Mouse (Mus musculus): ENCODE results near the gene Jph4. TPM values are rescaled to one million over a fixed set of nuclear protein-coding genes. Genes with fewer than 3 reads are reported as not detected.

Jph4 gene
- total and polyA plus RNA-seq, 3 experiments = not detected

DNA sequence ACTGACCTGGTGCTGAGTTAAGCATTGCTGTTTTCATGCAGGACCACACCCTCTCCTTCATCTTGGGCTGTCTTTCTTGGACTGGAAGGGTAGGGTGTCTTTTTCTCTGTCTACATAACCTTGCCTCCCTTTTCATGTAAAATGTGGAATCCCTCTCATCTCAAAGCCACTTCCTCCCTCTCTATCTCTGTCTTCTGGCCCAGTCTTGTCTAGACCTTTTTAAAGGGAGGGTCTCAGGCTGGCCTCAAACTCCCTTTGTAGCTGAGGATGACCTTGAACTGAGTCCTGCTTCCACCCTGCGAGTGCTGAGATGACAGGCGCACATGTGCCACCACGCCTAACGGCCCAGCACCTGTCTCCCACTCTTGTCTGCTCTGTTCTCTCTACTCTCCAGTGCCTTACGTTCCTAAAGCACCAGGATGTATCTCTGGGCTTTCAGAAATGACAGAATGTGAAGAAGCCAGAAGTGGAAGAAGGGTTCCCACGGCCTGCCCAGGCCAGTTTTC lies 30.7 kb downstream of the Jph4 start:
- dilution Hi-C loops (cut with MboI; ENCODE audit: extremely low pct_ligation_motif_present, extremely low pct_unique_long_range_greater_than_20kb, low sequenced_read_pairs) (no loop called here), in situ Hi-C loops (cut with MboI; ENCODE audit: low pct_ligation_motif_present, low pct_unique_long_range_greater_than_20kb, low sequenced_read_pairs) (no loop called here)
- Histone ChIP-seq H3K4me1 (ENCODE audit: control insufficient read depth in 1 of 2, insufficient read depth in 2 of 2) (peaks cover 20 to 37% of the 10 kb centered on the region in 2 experiments), H3K27me3 (replicated peaks) (no peaks in the 10 kb centered on the region), H3K36me3 (replicated peaks in 1 of 2; ENCODE audit: control insufficient read depth in 1 of 2, insufficient read depth in 1 of 2, low read length in 1 of 2) (no peaks in the 10 kb centered on the region), H3K4me2 (ENCODE audit: insufficient read depth, low read depth, poor library complexity, severe bottlenecking) (no peak overlapping the region), H3K9me3 (replicated peaks; ENCODE audit: low read length) (no peaks in the 10 kb centered on the region), H3K9ac (ENCODE audit: insufficient read depth, low read depth) (no peak overlapping the region), H3K79me2 (replicated peaks; ENCODE audit: control insufficient read depth, extremely low read depth, insufficient read depth, poor library complexity, severe bottlenecking) (no peaks in the 10 kb centered on the region), H3K4me3 (replicated peaks in 1 of 3; ENCODE audit: low read depth in 2 of 3, low read length in 2 of 3, poor library complexity in 1 of 3) (no peak overlapping the region), H3K27ac (ENCODE audit: insufficient read depth, low read depth) (no peak overlapping the region)
- DNase-seq (ENCODE audit: extremely low read depth) = no peak
- no peak for TF ChIP-seq JUN (IDR thresholded peaks at IDR 0.05; ENCODE audit: insufficient read depth, low read depth, low read length)
- TF ChIP-seq RCOR1 (conservative IDR thresholded peaks at IDR 0.05; ENCODE audit: low read depth, low read length) = no peak
- TF ChIP-seq GABPA (IDR thresholded peaks at IDR 0.05; ENCODE audit: insufficient replicate concordance, low read depth, low read length) = no peak
- TF ChIP-seq RAD21 (IDR thresholded peaks at IDR 0.05; ENCODE audit: low read depth, low read length) = no peak
- TF ChIP-seq NELFE (IDR thresholded peaks at IDR 0.05; ENCODE audit: low read depth, low read length) = no peak
- no peak for TF ChIP-seq MEF2A (IDR thresholded peaks at IDR 0.05; ENCODE audit: borderline replicate concordance, low read depth, low read length)
- no peak for TF ChIP-seq CHD1 (IDR thresholded peaks at IDR 0.05; ENCODE audit: low read depth, low read length)

- H3K27me3 ChIP-seq (replicated peaks) = no peaks in the 10 kb centered on the region
- H3K36me3 ChIP-seq (replicated peaks in 1 of 2; ENCODE audit: control insufficient read depth in 1 of 2, insufficient read depth in 1 of 2, low read length in 1 of 2) = no peaks in the 10 kb centered on the region
- no peak overlapping the region for H3K4me3 ChIP-seq (replicated peaks in 1 of 3; ENCODE audit: low read depth in 2 of 3, low read length in 2 of 3, poor library complexity in 1 of 3)
- H3K27ac ChIP-seq (ENCODE audit: insufficient read depth, low read depth) = no peak overlapping the region
- DNase-seq (ENCODE audit: extremely low read depth) = no peak
- H3K9ac ChIP-seq (ENCODE audit: insufficient read depth, low read depth) = no peak overlapping the region
- TF ChIP-seq CHD2 (IDR thresholded peaks at IDR 0.05; ENCODE audit: low read length) (no peak), ETS1 (conservative IDR thresholded peaks at IDR 0.05; ENCODE audit: low read depth, low read length) (no peak)
- no peaks in the 10 kb centered on the region for H3K79me2 ChIP-seq (replicated peaks; ENCODE audit: control insufficient read depth, extremely low read depth, insufficient read depth, poor library complexity, severe bottlenecking)
- no peak overlapping the region for H3K4me2 ChIP-seq (ENCODE audit: insufficient read depth, low read depth, poor library complexity, severe bottlenecking)
- no peaks in the 10 kb centered on the region for H3K9me3 ChIP-seq (replicated peaks; ENCODE audit: low read length)
- in situ Hi-C loops (cut with MboI; ENCODE audit: low pct_ligation_motif_present, low pct_unique_long_range_greater_than_20kb, low sequenced_read_pairs) (no loop called here), dilution Hi-C loops (cut with MboI; ENCODE audit: extremely low pct_ligation_motif_present, extremely low pct_unique_long_range_greater_than_20kb, low sequenced_read_pairs) (no loop called here)
- peaks cover 18 to 39% of the 10 kb centered on the region in 2 experiments for H3K4me1 ChIP-seq (ENCODE audit: control insufficient read depth in 1 of 2, insufficient read depth in 2 of 2)
Observed at GRCm38 (mm10) chr14:55085324-55086008, 31.3 kb downstream of the Jph4 start.

- Histone ChIP-seq H3K36me3 (replicated peaks in 1 of 2; ENCODE audit: control insufficient read depth in 1 of 2, insufficient read depth in 1 of 2, low read length in 1 of 2) (no peaks in the 10 kb centered on the region), H3K27me3 (replicated peaks) (no peaks in the 10 kb centered on the region), H3K27ac (ENCODE audit: insufficient read depth, low read depth) (no peak overlapping the region), H3K4me1 (ENCODE audit: control insufficient read depth in 1 of 2, insufficient read depth in 2 of 2) (peaks cover 14 to 39% of the 10 kb centered on the region in 2 experiments), H3K4me2 (ENCODE audit: insufficient read depth, low read depth, poor library complexity, severe bottlenecking) (no peak overlapping the region), H3K4me3 (replicated peaks in 1 of 3; ENCODE audit: low read depth in 2 of 3, low read length in 2 of 3, poor library complexity in 1 of 3) (no peak overlapping the region), H3K79me2 (replicated peaks; ENCODE audit: control insufficient read depth, extremely low read depth, insufficient read depth, poor library complexity, severe bottlenecking) (no peaks in the 10 kb centered on the region), H3K9me3 (replicated peaks; ENCODE audit: low read length) (no peaks in the 10 kb centered on the region), H3K9ac (ENCODE audit: insufficient read depth, low read depth) (no peak overlapping the region)
- dilution Hi-C loops (cut with MboI; ENCODE audit: extremely low pct_ligation_motif_present, extremely low pct_unique_long_range_greater_than_20kb, low sequenced_read_pairs) = no loop called here
- in situ Hi-C loops (cut with MboI; ENCODE audit: low pct_ligation_motif_present, low pct_unique_long_range_greater_than_20kb, low sequenced_read_pairs) = no loop called here
- DNase-seq (ENCODE audit: extremely low read depth) = no peak
- no peak for TF ChIP-seq HCFC1 (IDR thresholded peaks at IDR 0.05; ENCODE audit: low read depth, low read length)
- no peak for TF ChIP-seq POLR2AphosphoS2 (IDR thresholded peaks at IDR 0.05; ENCODE audit: low read depth, low read length)
- TF ChIP-seq TBP (conservative IDR thresholded peaks at IDR 0.05; ENCODE audit: low read depth, low read length) = no peak
- TF ChIP-seq E2F4 (IDR thresholded peaks at IDR 0.05; ENCODE audit: insufficient replicate concordance, low read depth, low read length) = no peak
- no peak for TF ChIP-seq EP300 (IDR thresholded peaks at IDR 0.05; ENCODE audit: low read length)
- no peak for TF ChIP-seq USF1 (IDR thresholded peaks at IDR 0.05; ENCODE audit: low read depth, low read length)
- no peak for TF ChIP-seq UBTF (IDR thresholded peaks at IDR 0.05; ENCODE audit: low read depth, low read length)
- TF ChIP-seq MAZ (IDR thresholded peaks at IDR 0.05; ENCODE audit: low read depth, low read length) = no peak
- no peak for TF ChIP-seq ZMIZ1 (IDR thresholded peaks at IDR 0.05; ENCODE audit: low read depth, low read length)
- TF ChIP-seq IRF4 (IDR thresholded peaks at IDR 0.05; ENCODE audit: low read depth, low read length) = no peak
- TF ChIP-seq SIN3A (IDR thresholded peaks at IDR 0.05; ENCODE audit: low read length) = no peak
- no peak for TF ChIP-seq NRF1 (IDR thresholded peaks at IDR 0.05; ENCODE audit: low read depth, low read length)
- no peak for TF ChIP-seq ETS1 (conservative IDR thresholded peaks at IDR 0.05; ENCODE audit: low read depth, low read length)
Observed at GRCm38 (mm10) chr14:55083481-55083880, 33.3 kb downstream of the Jph4 start.
